Mouse (Mus musculus): Measurements from ENCODE around the gene Sema5a.

DNA sequence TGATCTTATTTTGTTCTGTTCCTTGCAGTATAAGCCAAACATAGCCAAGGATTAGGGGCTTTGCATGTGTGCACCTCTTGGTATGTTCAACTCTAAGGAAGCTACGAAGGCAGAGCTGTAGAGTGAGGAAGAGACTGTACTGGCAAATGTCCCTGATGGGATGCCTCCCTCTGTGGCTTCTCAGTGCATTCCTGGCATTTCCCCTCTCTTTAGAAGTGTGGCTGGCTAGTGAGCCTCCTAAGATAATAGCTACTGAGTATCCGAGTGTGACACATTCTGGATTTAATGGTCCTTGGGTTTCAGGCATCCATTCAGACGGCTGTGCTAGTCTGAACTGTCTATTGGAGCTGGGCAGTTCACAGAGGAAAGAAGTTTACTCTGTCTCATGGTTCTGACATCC, 19.0 kb downstream of the Sema5a start:
- no peak for TF ChIP-seq CEBPB (IDR thresholded peaks at IDR 0.05; ENCODE audit: low read depth)
- TF ChIP-seq USF1 (IDR thresholded peaks at IDR 0.05; ENCODE audit: low read depth) = no peak
